Mouse (Mus musculus): ENCODE data around the gene Gm10300.

DNA sequence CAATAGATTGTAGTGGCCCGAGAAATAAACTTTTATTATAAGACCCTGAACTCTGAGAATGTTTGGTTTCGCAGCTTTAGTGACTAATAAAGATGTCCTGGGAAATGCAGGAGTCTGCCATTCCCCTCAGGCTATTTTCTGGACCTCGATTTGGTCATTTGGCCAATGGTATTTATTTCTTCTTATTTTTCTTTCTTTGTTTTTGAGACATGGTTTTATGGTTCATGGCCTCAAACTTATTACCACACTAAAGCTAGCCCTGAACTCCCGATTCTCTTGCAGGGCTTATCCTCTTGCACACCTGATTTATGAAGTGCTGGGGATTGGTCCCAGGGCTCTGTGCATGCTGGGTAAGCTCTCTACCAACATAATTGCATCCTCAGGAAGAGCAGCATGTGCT is 41.8 kb downstream of the Gm10300 start:
- TF ChIP-seq EP300 (IDR thresholded peaks at IDR 0.05; ENCODE audit: low read depth): no peak
- no peak for TF ChIP-seq CTCF (IDR thresholded peaks at IDR 0.05; ENCODE audit: low read depth)
